Comparison of ENCODE assay signal across 16 mouse cellular contexts in the genomic region with DNA sequence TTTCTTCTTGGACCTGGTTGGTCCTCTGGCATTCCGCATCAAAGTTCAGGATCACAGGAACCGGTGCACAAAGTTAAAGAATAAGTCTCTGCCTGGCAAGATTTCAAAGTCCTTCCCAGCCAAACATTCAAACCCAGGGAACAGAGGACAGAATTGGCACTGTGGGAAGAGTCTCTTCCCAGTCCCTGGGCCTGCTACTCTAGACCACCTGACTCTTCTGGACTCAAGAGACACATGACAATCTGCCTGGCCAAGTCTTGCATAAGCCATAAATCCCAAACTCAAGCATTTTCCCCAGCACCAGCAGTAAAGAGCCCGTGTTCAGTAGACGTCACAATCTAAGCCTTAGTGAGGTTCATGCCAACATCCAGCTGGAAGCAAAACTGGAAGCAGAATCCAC. TPM values are rescaled to one million over a fixed set of nuclear protein-coding genes. Genes with fewer than 3 reads are reported as not detected.
DNase-seq lines count a peak whose midpoint lies in the region; ATAC-seq and TF ChIP-seq lines count a peak whose summit lies in the region.
"Had no signal": no experiment of that assay in that cellular context is flagged by ENCODE, and none has a peak within 500 bp of the region (broad histone marks: within the 10 kb centered on the region; RNA-seq: fewer than 3 reads in every experiment).

No protein-coding gene starts in this region.

- no peak for DNase-seq in cerebellum, adult 2 months
- no peak for DNase-seq in cerebellum, postnatal 4 days (ENCODE audit: low spot score in 2 of 2)
- no peak for DNase-seq in layer of hippocampus, adult 2 months (ENCODE audit: low spot score in 2 of 2)
- no peak for DNase-seq in layer of hippocampus, adult 9-11 months
- DNase-seq in embryonic facial prominence, embryonic 10.5 days (ENCODE audit: low spot score), result no peak
- DNase-seq in liver, embryonic 14.5 days (ENCODE audit: low read depth in 3 of 3, low spot score in 3 of 3), result no peak
- no peak for DNase-seq in retina, embryonic 14.5 days (ENCODE audit: low spot score)
- DNase-seq: adrenal gland, adult 8-10 months; cerebellum, postnatal 14 days; thymus, adult 18-20 months had no signal

- H3K9me3 ChIP-seq in embryonic facial prominence, embryonic 10.5 days, result no peaks in the 10 kb centered on the region
- no peaks in the 10 kb centered on the region for H3K9me3 ChIP-seq in liver, embryonic 14.5 days (ENCODE audit: control insufficient read depth, low read length)

- peak overlapping the region; percentile 7 for H3K27ac ChIP-seq in cerebellum, adult 2 months (ENCODE audit: insufficient read depth, low read length)
- peak overlapping the region; percentile 81 for H3K27ac ChIP-seq in layer of hippocampus, adult 2 months
- H3K27ac ChIP-seq in embryonic facial prominence, embryonic 10.5 days (replicated peaks), result peak overlapping the region; percentile 41; the same call in 1 of the 2 replicates
- peak overlapping the region; percentile 98 for H3K27ac ChIP-seq in liver, embryonic 14.5 days

- peak overlapping the region; percentile 87 for H3K4me2 ChIP-seq in liver, embryonic 14.5 days (ENCODE audit: low read depth)

- 38% methylated on average over 4 of the region's 4 CpGs for WGBS in cerebellum, adult 2 months
- WGBS in embryonic facial prominence, embryonic 10.5 days, result 93% methylated on average over 4 of the region's 4 CpGs
- WGBS in liver, embryonic 14.5 days (ENCODE audit: insufficient replicate concordance), result 83% methylated on average over 4 of the region's 4 CpGs

- TF ChIP-seq EP300 in liver, embryonic 14.5 days (IDR thresholded peaks at IDR 0.05; ENCODE audit: low read depth), result no peak

- TF ChIP-seq POLR2A in cerebellum, adult 2 months (IDR thresholded peaks at IDR 0.05; ENCODE audit: borderline replicate concordance, insufficient read depth, low read length), result no peak

- H3K4me3 ChIP-seq in cerebellum, adult 2 months (replicated peaks; ENCODE audit: insufficient read depth, low read depth, low read length), result no peak overlapping the region
- no peak overlapping the region for H3K4me3 ChIP-seq in layer of hippocampus, adult 2 months
- H3K4me3 ChIP-seq in embryonic facial prominence, embryonic 10.5 days, result no peak overlapping the region
- H3K4me3 ChIP-seq in liver, embryonic 14.5 days (ENCODE audit: insufficient read depth in 1 of 2, low read depth in 2 of 2, low read length in 2 of 2), result peak overlapping the region; percentile 26 to 32; a peak in 3 of 4 replicates

- H3K27me3 ChIP-seq in cerebellum, adult 2 months (ENCODE audit: control insufficient read depth, insufficient read depth, low read length), result no peaks in the 10 kb centered on the region
- no peaks in the 10 kb centered on the region for H3K27me3 ChIP-seq in embryonic facial prominence, embryonic 10.5 days (replicated peaks; ENCODE audit: low read depth, poor library complexity, severe bottlenecking)
- no peaks in the 10 kb centered on the region for H3K27me3 ChIP-seq in liver, embryonic 14.5 days (ENCODE audit: control insufficient read depth, insufficient read depth, low read length)

- no peak for TF ChIP-seq CTCF in cerebellum, adult 2 months (IDR thresholded peaks at IDR 0.05; ENCODE audit: borderline replicate concordance, insufficient read depth, low read depth, low read length)
- TF ChIP-seq CTCF in layer of hippocampus, adult 2 months (conservative IDR thresholded peaks at IDR 0.05), result no peak
- TF ChIP-seq CTCF in liver, embryonic 14.5 days (IDR thresholded peaks at IDR 0.05; ENCODE audit: low read depth), result no peak

- peaks cover 73% of the 10 kb centered on the region for H3K36me3 ChIP-seq in embryonic facial prominence, embryonic 10.5 days (replicated peaks)
- peaks cover 73% of the 10 kb centered on the region for H3K36me3 ChIP-seq in liver, embryonic 14.5 days (replicated peaks; ENCODE audit: control insufficient read depth, insufficient read depth, low read depth)

- ATAC-seq in liver, embryonic 14.5 days (ENCODE audit: insufficient read depth), result no peak
- ATAC-seq in activated CD4-positive, CD25-positive, alpha-beta regulatory T cell, adult 4 months, result no peak
- ATAC-seq: hindbrain, embryonic 16.5 days; midbrain, embryonic 16.5 days had no signal

- peak overlapping the region; percentile 62 for H3K9ac ChIP-seq in liver, embryonic 14.5 days (replicated peaks)

- H3K4me1 ChIP-seq in cerebellum, adult 2 months (ENCODE audit: control insufficient read depth, insufficient read depth, low read length), result 0 out of 2 replicates have a peak, but pooled peaks cover 2% of the 10 kb centered on the region
- peaks cover 40% of the 10 kb centered on the region for H3K4me1 ChIP-seq in embryonic facial prominence, embryonic 10.5 days
- peaks cover 47% of the 10 kb centered on the region in 2 experiments for H3K4me1 ChIP-seq in liver, embryonic 14.5 days (replicated peaks; ENCODE audit: control insufficient read depth in 2 of 2, insufficient read depth in 2 of 2, low read length in 1 of 2)

RNA-seq across cellular contexts. Expression of a gene that starts 4.0 kb away (rescaled TPM):
- 26.7 and 28.0 TPM in 2 replicates for polyA plus RNA-seq in cerebellum, adult 2 months (2012; rRNA removed)
- total RNA-seq in layer of hippocampus, adult 2 months (2021), result 10 to 100 TPM; 34.9 to 37.9 TPM
- polyA plus RNA-seq in embryonic facial prominence, embryonic 10.5 days (2016; fragmentation: Nextera tagmentation; extraction: Ambion mirVana), result 11.9 and 13.2 TPM in 2 replicates
- polyA plus RNA-seq in liver, embryonic 14.5 days (2012; rRNA removed), result 17.4 and 21.5 TPM in 2 replicates
- polyA plus RNA-seq in liver, embryonic 14.5 days (2014; fragmentation: Nextera tagmentation; extraction: Ambion mirVana), result 9.5 and 9.7 TPM in 2 replicates
- 10 to 100 TPM; 17.8 to 22.1 TPM for polyA plus RNA-seq in activated CD4-positive, CD25-positive, alpha-beta regulatory T cell, adult 4 months (2017; shearing (Covaris generic))

RNA-seq across cellular contexts. Expression of a gene that starts 13.3 kb away (rescaled TPM):
- not detected in 2 replicates for polyA plus RNA-seq in cerebellum, adult 2 months (2012; rRNA removed)
- total RNA-seq in layer of hippocampus, adult 2 months (2021), result not detected
- 0.12 TPM in 1 of 2 replicates, not detected in the other for polyA plus RNA-seq in embryonic facial prominence, embryonic 10.5 days (2016; fragmentation: Nextera tagmentation; extraction: Ambion mirVana)
- polyA plus RNA-seq in liver, embryonic 14.5 days (2012; rRNA removed), result not detected in 2 replicates
- polyA plus RNA-seq in liver, embryonic 14.5 days (2014; fragmentation: Nextera tagmentation; extraction: Ambion mirVana), result not detected in 2 replicates
- under 1 TPM in 1 of 2 experiments, not detected in 1; 0.28 TPM for polyA plus RNA-seq in activated CD4-positive, CD25-positive, alpha-beta regulatory T cell, adult 4 months (2017; shearing (Covaris generic))
- total RNA-seq: adrenal gland, adult 8-10 months; layer of hippocampus, postnatal 25 days had no signal
- polyA plus RNA-seq: gonadal fat pad, adult 2 months; hindbrain, embryonic 16.5 days; midbrain, embryonic 16.5 days; spleen, adult 2 months had no signal

RNA-seq across cellular contexts. Expression of a gene that starts 28.8 kb away (rescaled TPM):
- polyA plus RNA-seq in cerebellum, adult 2 months (2012; rRNA removed), result 3.7 and 4.9 TPM in 2 replicates
- 1 to 10 TPM; 5.5 to 5.9 TPM for total RNA-seq in layer of hippocampus, adult 2 months (2021)
- 18.9 and 19.2 TPM in 2 replicates for polyA plus RNA-seq in embryonic facial prominence, embryonic 10.5 days (2016; fragmentation: Nextera tagmentation; extraction: Ambion mirVana)
- polyA plus RNA-seq in liver, embryonic 14.5 days (2012; rRNA removed), result 5.4 and 7.2 TPM in 2 replicates
- 4.2 and 6.3 TPM in 2 replicates for polyA plus RNA-seq in liver, embryonic 14.5 days (2014; fragmentation: Nextera tagmentation; extraction: Ambion mirVana)
- polyA plus RNA-seq in activated CD4-positive, CD25-positive, alpha-beta regulatory T cell, adult 4 months (2017; shearing (Covaris generic)), result 1 to 10 TPM; 4.9 to 6.0 TPM

RNA-seq across cellular contexts. Expression of a gene that starts 43.7 kb away (rescaled TPM):
- 1.4 and 1.8 TPM in 2 replicates for polyA plus RNA-seq in cerebellum, adult 2 months (2012; rRNA removed)
- total RNA-seq in layer of hippocampus, adult 2 months (2021), result 1 to 10 TPM; 2.3 to 2.9 TPM
- 1.8 and 1.9 TPM in 2 replicates for polyA plus RNA-seq in embryonic facial prominence, embryonic 10.5 days (2016; fragmentation: Nextera tagmentation; extraction: Ambion mirVana)
- 1.6 and 1.7 TPM in 2 replicates for polyA plus RNA-seq in liver, embryonic 14.5 days (2012; rRNA removed)
- 2.6 and 2.9 TPM in 2 replicates for polyA plus RNA-seq in liver, embryonic 14.5 days (2014; fragmentation: Nextera tagmentation; extraction: Ambion mirVana)
- polyA plus RNA-seq in activated CD4-positive, CD25-positive, alpha-beta regulatory T cell, adult 4 months (2017; shearing (Covaris generic)), result 10 to 100 TPM; 16.8 to 22.6 TPM

Comparison
In these comparisons a context has a peak if more than half of its experiments do, and no peak if none do; other contexts are left out.
1. H3K27ac ChIP-seq: peak in every context shown above with its lines; median percentile 98 in liver, embryonic 14.5 days; 81 in layer of hippocampus, adult 2 months; 41 in embryonic facial prominence, embryonic 10.5 days; 7 in cerebellum, adult 2 months.
2. H3K4me3 ChIP-seq: peak in liver, embryonic 14.5 days (2 of 2); none in cerebellum, adult 2 months (single experiment), layer of hippocampus, adult 2 months (single experiment) and embryonic facial prominence, embryonic 10.5 days (single experiment).